Mouse (Mus musculus) lung, postnatal 0 days (tissue): ENCODE data around the gene Kat2a.
A peak's percentile ranks its signal among the peaks of the same experiment; 100 is the strongest.

Experiments used
- CTCF ChIP-seq: IDR thresholded peaks from 2 replicates; pipeline ENCODE4 v1.5.1; 2016; ENCODE audit warnings: antibody characterized with exemption, mild to moderate bottlenecking
- EP300 ChIP-seq: IDR thresholded peaks from 2 replicates; pipeline ENCODE4 v1.6.1; 2016; ENCODE audit warnings: antibody characterized with exemption, mild to moderate bottlenecking, control low read depth

DNA sequence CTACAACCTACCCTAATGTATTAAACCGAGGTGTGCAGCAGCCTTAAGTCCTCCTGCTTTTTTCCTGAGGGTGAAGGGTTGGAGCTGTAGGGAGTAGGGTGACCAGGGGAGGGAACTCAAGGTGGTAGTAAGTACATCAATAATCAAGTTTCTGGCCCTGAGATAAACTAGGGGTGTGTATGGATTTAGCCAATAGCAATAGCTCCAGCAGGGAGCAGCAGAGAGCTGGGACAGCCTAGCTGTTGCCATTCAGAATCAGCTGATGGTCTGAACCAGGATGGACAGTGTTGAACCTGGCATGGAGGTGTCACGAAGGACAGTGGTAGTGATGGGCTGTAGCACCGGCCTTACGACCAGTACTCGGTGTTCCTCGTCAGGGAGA lies 2.3 kb upstream of the Kat2a start:
- no peak for TF ChIP-seq EP300
- TF ChIP-seq CTCF = peak; percentile 93
